Mouse (Mus musculus): ENCODE data around the gene Mcm3.

- TF ChIP-seq EP300 (IDR thresholded peaks at IDR 0.05; ENCODE audit: insufficient read depth, low read depth, low read length) (no peak), CTCF (IDR thresholded peaks at IDR 0.05) (no peak)
Observed at GRCm38 (mm10) chr1:20839911-20840310, 19.8 kb upstream of the Mcm3 start.

All from heart, adult 2 months (tissue).